17 mouse cellular contexts compared by ENCODE assay signal in the genomic region with DNA sequence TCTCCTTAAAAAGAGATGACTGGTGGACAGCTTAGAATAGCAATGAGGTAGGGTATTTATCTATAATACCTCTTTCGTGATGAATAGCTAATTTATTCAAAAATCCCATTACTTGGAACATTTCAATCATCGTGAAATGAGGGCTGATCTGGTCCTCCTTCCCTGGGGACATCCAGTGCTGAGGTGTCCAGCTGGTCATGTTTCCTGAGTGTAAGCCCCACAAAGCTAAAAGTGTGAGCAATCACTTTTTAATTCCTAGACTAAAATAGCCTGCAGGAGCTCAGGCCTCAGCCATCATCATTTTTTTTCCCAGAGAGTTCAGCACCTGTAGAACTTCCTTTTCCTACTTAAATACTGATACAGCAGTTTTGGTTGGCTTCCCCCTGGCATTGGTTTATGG.
"Had no signal": no experiment of that assay in that cellular context is flagged by ENCODE, and none has a peak within 500 bp of the region (broad histone marks: within the 10 kb centered on the region; RNA-seq: fewer than 3 reads in every experiment).

No protein-coding gene starts in this region.

- H3K4me1 ChIP-seq: liver, embryonic 13.5 days; stomach, embryonic 15.5 days had no signal

- H3K4me2 ChIP-seq: liver, embryonic 13.5 days; neural tube, embryonic 13.5 days; stomach, embryonic 15.5 days had no signal

- H3K36me3 ChIP-seq: liver, embryonic 13.5 days; neural tube, embryonic 13.5 days; stomach, embryonic 15.5 days had no signal

- DNase-seq: kidney, adult 18-20 months; kidney, postnatal 25 days; layer of hippocampus, adult 9-11 months; liver, embryonic 13.5 days; lung, adult 2 months; lung, postnatal 14 days; lung, postnatal 4 days; retina, postnatal 1 day; right cerebral cortex, postnatal 25 days; spleen, adult 18-20 months; thymus, postnatal 25 days had no signal

- H3K9ac ChIP-seq: liver, embryonic 13.5 days; neural tube, embryonic 13.5 days; stomach, embryonic 15.5 days had no signal

- H3K4me3 ChIP-seq: layer of hippocampus, adult 2 months; left cerebral cortex, adult 2 months; liver, embryonic 13.5 days; myocyte; neural tube, embryonic 13.5 days; stomach, embryonic 15.5 days had no signal

- H3K9me3 ChIP-seq: liver, embryonic 13.5 days; neural tube, embryonic 13.5 days; stomach, embryonic 15.5 days had no signal

- H3K27ac ChIP-seq: kidney, postnatal 0 days; layer of hippocampus, adult 2 months; left cerebral cortex, adult 2 months; liver, embryonic 13.5 days; neural tube, embryonic 13.5 days; stomach, embryonic 15.5 days had no signal

- H3K27me3 ChIP-seq: liver, embryonic 13.5 days; neural tube, embryonic 13.5 days; stomach, embryonic 15.5 days had no signal
